Mouse (Mus musculus): Measurements from ENCODE around the gene A2m. TPM values are rescaled to one million over a fixed set of nuclear protein-coding genes. Genes with fewer than 3 reads are reported as not detected.

Gene A2m
- polyA plus RNA-seq (2015; fragmentation: Nextera tagmentation; extraction: Ambion mirVana) = 2.2 and 3.5 TPM in 2 replicates

GRCm38 (mm10) chr6:121635076-121635475, at the start of gene A2m:
Gene A2m (plus strand): TSS chr6:121635376.
- Histone ChIP-seq H3K36me3 (ENCODE audit: control insufficient read depth, insufficient read depth) (no peaks in the 10 kb centered on the region), H3K4me1 (ENCODE audit: control insufficient read depth, insufficient read depth, low read length) (no peaks in the 10 kb centered on the region), H3K27ac (ENCODE audit: low read length) (no peak within 1 kb of the TSS), H3K27me3 (ENCODE audit: control insufficient read depth, insufficient read depth, low read length) (no peaks in the 10 kb centered on the region), H3K4me3 (ENCODE audit: low read length) (peak within 1 kb of the TSS; percentile 17), H3K4me2 (ENCODE audit: low read depth, low read length) (peak within 1 kb of the TSS; percentile 48), H3K9me3 (replicated peaks; ENCODE audit: control insufficient read depth, low read length) (no peaks in the 10 kb centered on the region), H3K9ac (ENCODE audit: low read length) (no peak within 1 kb of the TSS)
- WGBS = 87% methylated on average over 8 of the region's 8 CpGs
- ATAC-seq (replicated peaks; ENCODE audit: extremely low read depth, insufficient read depth, low FRiP score) = no peak

GRCm38 (mm10) chr6:121590131-121590530, 45.0 kb upstream of the A2m start:
- Histone ChIP-seq H3K9ac (ENCODE audit: low read length) (no peak overlapping the region), H3K9me3 (replicated peaks; ENCODE audit: control insufficient read depth, low read length) (no peaks in the 10 kb centered on the region), H3K27ac (ENCODE audit: low read length) (no peak overlapping the region), H3K4me2 (ENCODE audit: low read depth, low read length) (no peak overlapping the region), H3K4me3 (ENCODE audit: low read length) (no peak overlapping the region), H3K36me3 (ENCODE audit: control insufficient read depth, insufficient read depth) (no peaks in the 10 kb centered on the region), H3K27me3 (ENCODE audit: control insufficient read depth, insufficient read depth, low read length) (no peaks in the 10 kb centered on the region), H3K4me1 (ENCODE audit: control insufficient read depth, insufficient read depth, low read length) (no peaks in the 10 kb centered on the region)
- no peak for ATAC-seq (replicated peaks; ENCODE audit: extremely low read depth, insufficient read depth, low FRiP score)
- WGBS = 58% methylated on average over 1 of the region's 1 CpGs

- no peak for ATAC-seq (replicated peaks; ENCODE audit: extremely low read depth, insufficient read depth, low FRiP score)
- H3K4me1 ChIP-seq (ENCODE audit: control insufficient read depth, insufficient read depth, low read length) = no peaks in the 10 kb centered on the region
- 58% methylated on average over 1 of the region's 1 CpGs for whole genome bisulfite sequencing
These were observed 34.2 kb upstream of the A2m start for GRCm38 (mm10) chr6:121600927-121601326.

GRCm38 (mm10) chr6:121607861-121608260, 27.3 kb upstream of the A2m start:
- ATAC-seq (replicated peaks; ENCODE audit: extremely low read depth, insufficient read depth, low FRiP score) = no peak
- H3K4me2 ChIP-seq (ENCODE audit: low read depth, low read length) = no peak overlapping the region
- H3K27ac ChIP-seq (ENCODE audit: low read length) = no peak overlapping the region

More at GRCm38 (mm10) chr6:121600927-121601326, 34.2 kb upstream of the A2m start:
- Histone ChIP-seq H3K4me2 (ENCODE audit: low read depth, low read length) (no peak overlapping the region), H3K9me3 (replicated peaks; ENCODE audit: control insufficient read depth, low read length) (no peaks in the 10 kb centered on the region), H3K27ac (ENCODE audit: low read length) (no peak overlapping the region), H3K36me3 (ENCODE audit: control insufficient read depth, insufficient read depth) (no peaks in the 10 kb centered on the region), H3K27me3 (ENCODE audit: control insufficient read depth, insufficient read depth, low read length) (no peaks in the 10 kb centered on the region), H3K9ac (ENCODE audit: low read length) (no peak overlapping the region), H3K4me3 (ENCODE audit: low read length) (no peak overlapping the region)

GRCm38 (mm10) chr6:121611796-121612195, 23.4 kb upstream of the A2m start:
- H3K4me2 ChIP-seq (ENCODE audit: low read depth, low read length) = no peak overlapping the region
- H3K9me3 ChIP-seq (replicated peaks; ENCODE audit: control insufficient read depth, low read length) = no peaks in the 10 kb centered on the region
- H3K4me1 ChIP-seq (ENCODE audit: control insufficient read depth, insufficient read depth, low read length) = no peaks in the 10 kb centered on the region
- 41% methylated on average over 3 of the region's 3 CpGs for WGBS
- H3K27ac ChIP-seq (ENCODE audit: low read length) = no peak overlapping the region
- no peak overlapping the region for H3K4me3 ChIP-seq (ENCODE audit: low read length)
- no peaks in the 10 kb centered on the region for H3K36me3 ChIP-seq (ENCODE audit: control insufficient read depth, insufficient read depth)
- no peaks in the 10 kb centered on the region for H3K27me3 ChIP-seq (ENCODE audit: control insufficient read depth, insufficient read depth, low read length)
- no peak for ATAC-seq (replicated peaks; ENCODE audit: extremely low read depth, insufficient read depth, low FRiP score)
- no peak overlapping the region for H3K9ac ChIP-seq (ENCODE audit: low read length)

More at GRCm38 (mm10) chr6:121607861-121608260, 27.3 kb upstream of the A2m start:
- Histone ChIP-seq H3K4me1 (ENCODE audit: control insufficient read depth, insufficient read depth, low read length) (no peaks in the 10 kb centered on the region), H3K27me3 (ENCODE audit: control insufficient read depth, insufficient read depth, low read length) (no peaks in the 10 kb centered on the region), H3K9me3 (replicated peaks; ENCODE audit: control insufficient read depth, low read length) (no peaks in the 10 kb centered on the region), H3K9ac (ENCODE audit: low read length) (no peak overlapping the region), H3K36me3 (ENCODE audit: control insufficient read depth, insufficient read depth) (no peaks in the 10 kb centered on the region), H3K4me3 (ENCODE audit: low read length) (no peak overlapping the region)

GRCm38 (mm10) chr6:121617476-121617875, 17.7 kb upstream of the A2m start:
- Histone ChIP-seq H3K9ac (ENCODE audit: low read length) (no peak overlapping the region), H3K4me1 (ENCODE audit: control insufficient read depth, insufficient read depth, low read length) (no peaks in the 10 kb centered on the region), H3K4me3 (ENCODE audit: low read length) (no peak overlapping the region), H3K27me3 (ENCODE audit: control insufficient read depth, insufficient read depth, low read length) (no peaks in the 10 kb centered on the region), H3K27ac (ENCODE audit: low read length) (no peak overlapping the region), H3K4me2 (ENCODE audit: low read depth, low read length) (no peak overlapping the region), H3K36me3 (ENCODE audit: control insufficient read depth, insufficient read depth) (no peaks in the 10 kb centered on the region), H3K9me3 (replicated peaks; ENCODE audit: control insufficient read depth, low read length) (no peaks in the 10 kb centered on the region)
- WGBS = 18% methylated on average over 3 of the region's 3 CpGs
- ATAC-seq (replicated peaks; ENCODE audit: extremely low read depth, insufficient read depth, low FRiP score) = no peak

- Histone ChIP-seq H3K27me3 (ENCODE audit: control insufficient read depth, insufficient read depth, low read length) (no peaks in the 10 kb centered on the region), H3K9ac (ENCODE audit: low read length) (no peak overlapping the region), H3K4me3 (ENCODE audit: low read length) (no peak overlapping the region), H3K4me2 (ENCODE audit: low read depth, low read length) (no peak overlapping the region), H3K4me1 (ENCODE audit: control insufficient read depth, insufficient read depth, low read length) (no peaks in the 10 kb centered on the region), H3K27ac (ENCODE audit: low read length) (no peak overlapping the region), H3K36me3 (ENCODE audit: control insufficient read depth, insufficient read depth) (no peaks in the 10 kb centered on the region), H3K9me3 (replicated peaks; ENCODE audit: control insufficient read depth, low read length) (no peaks in the 10 kb centered on the region)
- ATAC-seq (replicated peaks; ENCODE audit: extremely low read depth, insufficient read depth, low FRiP score) = no peak
- 56% methylated on average over 2 of the region's 2 CpGs for WGBS
These were observed 12.7 kb upstream of the A2m start for GRCm38 (mm10) chr6:121622525-121622924.

- H3K4me1 ChIP-seq (ENCODE audit: control insufficient read depth, insufficient read depth, low read length) = no peaks in the 10 kb centered on the region
- no peaks in the 10 kb centered on the region for H3K9me3 ChIP-seq (replicated peaks; ENCODE audit: control insufficient read depth, low read length)
- no peak overlapping the region for H3K9ac ChIP-seq (ENCODE audit: low read length)
- no peaks in the 10 kb centered on the region for H3K27me3 ChIP-seq (ENCODE audit: control insufficient read depth, insufficient read depth, low read length)
- ATAC-seq (replicated peaks; ENCODE audit: extremely low read depth, insufficient read depth, low FRiP score) = no peak
- H3K4me2 ChIP-seq (ENCODE audit: low read depth, low read length) = no peak overlapping the region
- WGBS = 69% methylated on average over 13 of the region's 13 CpGs
- no peak overlapping the region for H3K4me3 ChIP-seq (ENCODE audit: low read length)
- no peaks in the 10 kb centered on the region for H3K36me3 ChIP-seq (ENCODE audit: control insufficient read depth, insufficient read depth)
- no peak overlapping the region for H3K27ac ChIP-seq (ENCODE audit: low read length)
These were observed 656 bp upstream of the A2m start for GRCm38 (mm10) chr6:121634520-121634919.

- Histone ChIP-seq H3K36me3 (ENCODE audit: control insufficient read depth, insufficient read depth) (no peaks in the 10 kb centered on the region), H3K27me3 (ENCODE audit: control insufficient read depth, insufficient read depth, low read length) (no peaks in the 10 kb centered on the region), H3K9ac (ENCODE audit: low read length) (no peak overlapping the region), H3K4me3 (ENCODE audit: low read length) (peak overlapping the region; percentile 17), H3K9me3 (replicated peaks; ENCODE audit: control insufficient read depth, low read length) (no peaks in the 10 kb centered on the region), H3K27ac (ENCODE audit: low read length) (no peak overlapping the region), H3K4me1 (ENCODE audit: control insufficient read depth, insufficient read depth, low read length) (no peaks in the 10 kb centered on the region), H3K4me2 (ENCODE audit: low read depth, low read length) (peak overlapping the region; percentile 48)
- 6% methylated on average over 12 of the region's 12 CpGs for WGBS
- no peak for ATAC-seq (replicated peaks; ENCODE audit: extremely low read depth, insufficient read depth, low FRiP score)
These were observed 749 bp downstream of the A2m start for GRCm38 (mm10) chr6:121635878-121636371.

Measured in heart, embryonic 16.5 days (tissue).